Mouse (Mus musculus): ENCODE data around the gene Lamc1. TPM values are rescaled to one million over a fixed set of nuclear protein-coding genes. Genes with fewer than 3 reads are reported as not detected.
"Not testable (repeated sequence)": the region's sequence is repeated elsewhere in the genome, so short reads cannot be mapped to it uniquely, and the experiment has no call there.

Gene Lamc1
- polyA plus RNA-seq, 1 experiment from 2014 or later = 36.8 TPM

DNA sequence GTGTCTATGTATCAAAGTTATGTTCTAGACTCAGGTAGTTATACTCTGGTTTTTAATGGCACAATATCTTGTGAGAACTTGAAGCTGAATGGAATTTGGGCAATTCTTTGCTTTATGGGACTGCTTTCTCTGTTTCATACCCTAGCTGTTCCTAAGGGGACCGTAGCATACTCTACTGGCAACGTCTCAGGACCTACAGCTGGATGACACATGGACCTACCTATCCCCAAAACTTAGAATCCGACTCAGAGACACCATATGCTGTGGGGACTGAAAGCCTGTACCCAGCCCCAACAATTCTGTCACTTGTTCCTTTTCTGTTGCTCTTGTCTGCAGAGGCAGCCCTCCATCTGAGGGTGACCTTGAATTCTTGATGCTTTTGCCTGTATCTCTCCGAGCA lies 23.3 kb downstream of the Lamc1 start:
- H3K4me1 ChIP-seq = peaks cover 16% of the 10 kb centered on the region; the same call in 1 of the 2 replicates
- no peaks in the 10 kb centered on the region for H3K27me3 ChIP-seq (replicated peaks)
- no peaks in the 10 kb centered on the region for H3K36me3 ChIP-seq
- H3K4me3 ChIP-seq = no peak overlapping the region
- no peak for ATAC-seq (ENCODE audit: low FRiP score, low read depth)
- 77% methylated on average over 4 of the region's 4 CpGs for WGBS
- H3K9ac ChIP-seq = no peak overlapping the region
- H3K9me3 ChIP-seq = no peaks in the 10 kb centered on the region
- no peak overlapping the region for H3K27ac ChIP-seq
- no peak overlapping the region for H3K4me2 ChIP-seq (replicated peaks)

DNA sequence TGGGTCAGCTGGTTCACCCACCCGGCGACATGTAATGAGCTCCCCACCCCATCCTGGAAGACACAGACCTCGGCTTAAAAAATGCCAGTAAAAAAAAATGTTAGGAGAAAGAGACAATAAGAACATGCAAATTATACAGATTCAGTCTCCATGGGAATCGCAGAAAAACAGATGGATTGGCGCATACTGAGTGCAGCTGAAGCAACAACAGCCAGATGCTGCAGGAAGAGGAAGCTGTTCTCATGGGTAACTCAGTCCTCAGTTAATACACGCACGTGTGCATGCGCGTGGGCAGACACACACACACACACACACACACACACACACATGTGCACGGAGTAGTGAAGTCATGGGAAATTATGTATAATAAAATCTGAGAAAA lies 23.7 kb downstream of the Lamc1 start:
- H3K4me2 ChIP-seq (replicated peaks) = no peak overlapping the region
- H3K4me1 ChIP-seq = peaks cover 16% of the 10 kb centered on the region; the same call in 1 of the 2 replicates
- H3K36me3 ChIP-seq = no peaks in the 10 kb centered on the region
- no peak for ATAC-seq (ENCODE audit: low FRiP score, low read depth)
- WGBS = 66% methylated on average over 10 of the region's 10 CpGs
- no peak overlapping the region for H3K27ac ChIP-seq
- H3K27me3 ChIP-seq (replicated peaks) = no peaks in the 10 kb centered on the region
- H3K9me3 ChIP-seq = no peaks in the 10 kb centered on the region
- H3K9ac ChIP-seq = 0 out of 2 replicates have a peak overlapping the region, but pooled peaks have one; percentile 21
- no peak overlapping the region for H3K4me3 ChIP-seq

DNA sequence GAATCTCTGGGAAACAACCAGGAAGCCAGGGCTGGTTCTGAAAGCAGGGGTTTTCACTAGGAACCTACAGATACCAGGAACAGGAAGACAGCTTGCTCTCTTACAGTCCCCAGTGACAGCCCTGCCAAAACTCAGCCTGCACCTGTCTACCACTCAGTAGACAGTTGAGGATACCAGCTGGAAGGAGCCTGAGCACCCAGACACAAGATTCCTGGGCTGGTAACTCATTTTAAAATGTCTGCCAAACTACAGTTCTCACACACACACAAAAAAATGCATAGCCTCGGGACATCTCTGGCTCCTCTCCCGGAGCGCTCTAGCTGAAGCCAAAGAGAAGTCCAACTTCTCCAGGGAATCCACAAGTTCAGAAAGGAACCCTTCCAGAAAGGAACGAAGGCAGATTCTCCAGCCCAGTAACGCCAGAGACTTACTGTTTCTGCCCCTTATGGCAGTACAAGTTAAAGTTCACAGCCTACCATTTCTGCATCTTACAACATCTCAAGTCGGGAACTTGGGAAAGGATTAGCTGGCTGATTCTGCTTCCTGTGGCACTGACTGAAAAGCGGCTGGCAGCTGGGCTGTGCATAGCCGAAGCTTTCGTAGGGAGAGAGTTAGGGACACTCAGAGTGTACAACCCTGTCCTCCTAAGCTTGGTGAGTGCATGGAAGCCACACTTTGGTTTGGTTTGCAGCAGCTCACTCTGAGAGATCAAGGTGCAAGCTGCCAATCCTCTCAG lies 24.2 kb downstream of the Lamc1 start:
- H3K27ac ChIP-seq = no peak overlapping the region
- H3K4me1 ChIP-seq = peaks cover 16% of the 10 kb centered on the region; the same call in 1 of the 2 replicates
- H3K4me3 ChIP-seq = no peak overlapping the region
- no peak overlapping the region for H3K4me2 ChIP-seq (replicated peaks)
- ATAC-seq (ENCODE audit: low FRiP score, low read depth) = no peak
- 82% methylated on average over 9 of the region's 9 CpGs for WGBS
- H3K27me3 ChIP-seq (replicated peaks) = no peaks in the 10 kb centered on the region
- no peaks in the 10 kb centered on the region for H3K9me3 ChIP-seq
- no peaks in the 10 kb centered on the region for H3K36me3 ChIP-seq
- 0 out of 2 replicates have a peak overlapping the region, but pooled peaks have one; percentile 21 for H3K9ac ChIP-seq

DNA sequence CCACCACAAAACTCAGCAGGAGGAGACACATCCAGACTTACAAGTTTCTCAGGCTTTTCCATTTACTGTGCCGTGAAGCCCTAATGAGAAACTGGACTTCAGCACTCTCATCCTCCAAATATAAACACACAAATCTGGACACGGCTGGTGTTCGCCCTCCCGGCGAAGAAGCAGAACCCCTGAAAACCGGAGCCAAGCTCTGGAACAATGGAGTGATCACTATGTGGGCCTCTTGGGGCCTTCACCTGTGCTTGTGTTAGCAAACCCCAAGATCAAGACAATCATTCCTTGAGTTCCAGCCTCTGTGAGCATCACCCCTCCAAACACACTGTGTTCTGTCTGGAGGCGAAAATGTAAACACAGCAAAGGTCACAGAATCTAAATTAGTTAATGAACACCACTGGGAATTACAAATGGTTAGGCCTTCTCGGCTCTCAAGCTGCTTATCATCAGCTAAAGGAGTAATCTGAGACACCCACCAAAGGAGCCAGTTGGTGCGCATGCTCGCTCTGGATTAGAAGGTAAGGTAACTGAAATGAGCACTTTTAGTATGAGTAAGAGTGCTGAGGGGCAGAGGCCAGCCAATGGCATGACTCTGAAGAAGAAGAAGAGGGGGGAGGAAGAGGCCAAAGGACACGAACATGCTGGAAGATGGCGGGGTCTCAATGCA lies 24.9 kb downstream of the Lamc1 start:
- Histone ChIP-seq H3K36me3 (no peaks in the 10 kb centered on the region), H3K4me2 (replicated peaks) (no peak overlapping the region), H3K9ac (no peak overlapping the region), H3K27ac (no peak overlapping the region), H3K9me3 (no peaks in the 10 kb centered on the region), H3K27me3 (replicated peaks) (no peaks in the 10 kb centered on the region), H3K4me3 (no peak overlapping the region), H3K4me1 (peaks cover 16% of the 10 kb centered on the region; the same call in 1 of the 2 replicates)
- 85% methylated on average over 12 of the region's 12 CpGs for WGBS
- no peak for ATAC-seq (ENCODE audit: low FRiP score, low read depth)

DNA sequence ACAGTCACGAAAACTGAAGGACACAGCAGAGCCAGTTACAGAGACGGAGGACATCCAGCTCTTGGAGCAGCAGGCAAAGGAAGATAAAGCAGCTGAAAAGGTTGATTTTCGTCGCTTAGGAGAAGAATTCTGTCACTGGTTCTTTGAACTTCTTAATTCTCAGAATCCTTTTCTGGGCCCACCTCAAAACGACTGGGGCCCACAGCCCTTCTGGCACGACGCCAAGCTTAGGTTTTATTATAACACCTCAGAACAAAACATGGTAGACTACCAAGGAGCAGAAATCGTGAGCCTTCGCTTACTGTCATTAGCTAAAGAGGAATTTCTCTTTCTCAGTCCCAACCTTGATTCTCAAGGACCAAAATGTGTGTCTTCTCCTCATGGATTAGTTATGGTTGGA lies 26.9 kb downstream of the Lamc1 start:
- not testable (repeated sequence) for H3K36me3 ChIP-seq; H3K4me3 ChIP-seq; H3K27me3 ChIP-seq (replicated peaks); H3K9ac ChIP-seq; H3K4me2 ChIP-seq (replicated peaks); H3K27ac ChIP-seq; ATAC-seq (ENCODE audit: low FRiP score, low read depth); H3K9me3 ChIP-seq
- peaks cover 16% of the 10 kb centered on the region; the same call in 1 of the 2 replicates for H3K4me1 ChIP-seq
- WGBS = 89% methylated on average over 9 of the region's 9 CpGs

DNA sequence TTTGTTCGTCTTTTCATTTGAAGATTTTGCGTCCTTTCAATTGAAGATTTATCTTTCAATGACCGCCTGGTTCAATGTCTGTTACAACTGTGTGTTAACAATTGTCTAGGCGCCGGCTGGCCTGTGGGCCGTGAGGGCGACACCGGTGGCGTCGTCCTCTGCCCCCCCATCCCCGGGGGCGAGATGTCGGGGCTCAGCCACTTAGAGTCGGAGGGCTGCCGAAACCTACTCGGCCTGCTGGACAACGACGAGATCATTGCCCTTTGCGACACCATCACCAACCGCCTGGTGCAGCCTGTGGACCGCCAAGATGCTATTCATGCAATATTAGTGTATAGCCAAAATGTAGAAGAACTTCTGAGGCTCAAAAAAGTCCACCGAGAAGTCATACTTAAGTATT lies 27.3 kb downstream of the Lamc1 start:
- ATAC-seq (ENCODE audit: low FRiP score, low read depth) = not testable (repeated sequence)
- 93% methylated on average over 22 of the region's 22 CpGs for WGBS

DNA sequence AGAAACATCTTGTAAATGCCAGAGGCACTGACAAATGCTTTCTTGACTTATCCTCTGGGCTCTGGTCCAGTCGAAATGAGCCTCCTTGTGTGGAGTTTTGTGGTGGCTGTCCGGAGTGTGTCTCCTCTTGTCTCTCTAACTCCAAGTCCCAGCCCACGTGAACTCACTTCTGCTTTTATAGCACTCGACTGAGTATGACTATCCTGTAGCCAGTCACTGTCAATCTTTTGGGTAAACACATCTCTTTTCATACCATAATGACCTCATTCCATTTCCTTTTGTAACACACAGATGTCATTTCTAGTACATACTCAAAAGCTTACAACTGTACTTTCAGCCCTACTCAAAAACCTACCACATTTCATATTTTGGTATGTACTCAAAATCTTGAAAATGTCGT lies 33.1 kb downstream of the Lamc1 start:
- not testable (repeated sequence) for H3K27ac ChIP-seq; H3K27me3 ChIP-seq (replicated peaks)

More for the DNA sequence above, 27.3 kb downstream of the Lamc1 start:
- H3K4me2 ChIP-seq (replicated peaks); H3K9me3 ChIP-seq; H3K36me3 ChIP-seq; H3K4me3 ChIP-seq; H3K9ac ChIP-seq; H3K27me3 ChIP-seq (replicated peaks); H3K27ac ChIP-seq: not testable (repeated sequence)
- H3K4me1 ChIP-seq = peaks cover 16% of the 10 kb centered on the region; the same call in 1 of the 2 replicates

DNA sequence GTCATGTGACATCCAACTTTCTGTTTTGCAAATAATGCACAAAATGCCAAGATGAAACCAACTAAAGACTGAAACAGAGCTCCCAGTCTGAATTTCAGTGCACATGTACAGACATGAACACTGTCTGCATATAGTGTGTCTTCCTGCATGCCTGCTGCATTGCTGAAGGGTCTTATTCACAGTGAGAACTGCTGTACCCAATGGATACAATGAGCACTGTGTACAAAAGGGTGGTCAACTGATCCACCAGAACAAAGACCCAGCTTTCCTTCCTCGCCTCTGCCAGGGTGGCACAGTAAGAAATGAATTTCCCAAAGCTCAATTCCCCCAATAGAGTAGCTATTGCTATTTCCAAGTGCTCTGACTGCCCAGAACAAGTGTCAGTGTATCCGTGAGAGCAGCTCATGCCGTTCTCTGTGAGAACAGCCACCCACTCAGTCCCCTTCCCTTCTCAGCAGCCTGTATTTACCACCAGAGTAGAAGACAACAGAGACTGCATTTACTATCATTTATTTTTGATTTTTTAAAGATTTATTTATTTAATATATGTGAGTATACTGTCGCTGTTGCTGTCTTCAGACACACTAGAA lies 34.7 kb downstream of the Lamc1 start:
- H3K9ac ChIP-seq; H3K36me3 ChIP-seq; H3K27me3 ChIP-seq (replicated peaks); H3K9me3 ChIP-seq; H3K4me3 ChIP-seq; H3K4me1 ChIP-seq; H3K4me2 ChIP-seq (replicated peaks); ATAC-seq (ENCODE audit: low FRiP score, low read depth); H3K27ac ChIP-seq: not testable (repeated sequence)
- WGBS = 71% methylated on average over 4 of the region's 4 CpGs

More for the DNA sequence above, 33.1 kb downstream of the Lamc1 start:
- not testable (repeated sequence) for H3K9me3 ChIP-seq; H3K36me3 ChIP-seq; H3K9ac ChIP-seq; H3K4me1 ChIP-seq; ATAC-seq (ENCODE audit: low FRiP score, low read depth); H3K4me3 ChIP-seq; H3K4me2 ChIP-seq (replicated peaks)
- WGBS = 84% methylated on average over 5 of the region's 5 CpGs

DNA sequence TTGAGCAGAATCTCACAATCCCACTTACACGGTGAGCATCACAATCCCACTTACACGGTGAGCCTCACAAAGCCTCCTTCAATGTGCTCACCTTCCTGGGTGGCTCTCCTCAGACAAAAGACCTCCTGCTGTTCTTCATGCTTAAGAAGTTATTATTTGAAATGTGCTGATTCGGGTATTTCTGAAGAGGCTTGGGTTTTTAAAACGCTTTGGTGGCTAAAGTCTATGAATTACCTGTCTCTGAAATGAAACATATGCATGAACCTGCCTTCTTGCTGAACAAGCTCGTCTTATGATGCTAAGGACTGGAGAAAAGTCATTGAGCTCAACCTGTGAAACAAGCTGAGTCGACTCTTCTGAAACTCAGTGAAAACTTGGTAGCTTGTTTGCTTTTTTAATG lies 36.6 kb downstream of the Lamc1 start:
- Histone ChIP-seq H3K36me3 (no peaks in the 10 kb centered on the region), H3K4me2 (replicated peaks) (no peak overlapping the region), H3K27ac (no peak overlapping the region), H3K4me1 (peaks cover 12% of the 10 kb centered on the region), H3K9me3 (no peaks in the 10 kb centered on the region), H3K9ac (no peak overlapping the region), H3K4me3 (no peak overlapping the region), H3K27me3 (replicated peaks) (no peaks in the 10 kb centered on the region)
- WGBS = 70% methylated on average over 6 of the region's 6 CpGs
- no peak for ATAC-seq (ENCODE audit: low FRiP score, low read depth)

DNA sequence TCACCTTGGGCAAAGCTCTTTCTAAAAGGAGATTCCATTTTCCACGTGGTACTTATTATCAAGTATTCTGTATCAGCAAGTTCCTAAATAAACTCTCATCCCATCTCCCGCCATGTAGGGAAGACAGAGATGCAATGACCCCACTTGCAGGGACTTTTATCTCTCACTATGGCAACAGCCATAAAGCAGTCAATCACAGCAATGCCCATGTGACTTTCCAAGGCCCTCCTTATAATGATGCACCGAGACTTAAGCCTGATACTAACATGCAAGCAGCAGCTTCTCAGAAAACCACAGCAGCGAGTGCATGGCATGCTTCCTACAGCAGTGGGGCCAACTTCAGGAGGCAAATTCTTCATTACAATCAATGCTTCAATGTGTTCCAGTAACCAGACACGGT lies 39.7 kb downstream of the Lamc1 start:
- no peaks in the 10 kb centered on the region for H3K9me3 ChIP-seq
- H3K27ac ChIP-seq = no peak overlapping the region
- 49% methylated on average over 5 of the region's 5 CpGs for WGBS
- H3K9ac ChIP-seq = no peak overlapping the region
- H3K4me3 ChIP-seq = no peak overlapping the region
- H3K27me3 ChIP-seq (replicated peaks) = no peaks in the 10 kb centered on the region
- no peaks in the 10 kb centered on the region for H3K36me3 ChIP-seq
- ATAC-seq (ENCODE audit: low FRiP score, low read depth) = no peak
- H3K4me1 ChIP-seq = peaks cover 12% of the 10 kb centered on the region
- H3K4me2 ChIP-seq (replicated peaks) = no peak overlapping the region

DNA sequence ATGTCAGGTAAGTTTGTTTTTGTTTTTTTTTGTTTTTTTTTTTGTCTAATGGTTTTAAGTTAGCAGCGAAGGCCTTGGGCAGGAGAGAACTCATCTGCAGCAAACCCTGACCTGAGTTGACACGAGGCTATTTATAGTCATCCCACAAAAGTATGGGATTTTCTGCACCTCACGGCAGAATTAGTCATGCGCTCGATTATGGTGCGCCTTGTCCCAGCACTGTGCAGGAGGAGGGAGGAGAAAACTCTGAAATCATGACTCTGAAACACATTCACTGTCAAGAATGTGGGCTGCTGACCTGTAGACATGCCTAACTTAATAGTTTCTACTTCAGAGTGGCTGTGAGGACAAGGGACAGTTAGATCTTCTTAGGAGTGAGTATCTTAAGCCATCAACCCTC lies 40.4 kb downstream of the Lamc1 start:
- no peak overlapping the region for H3K27ac ChIP-seq
- H3K4me3 ChIP-seq = no peak overlapping the region
- no peaks in the 10 kb centered on the region for H3K36me3 ChIP-seq
- no peaks in the 10 kb centered on the region for H3K9me3 ChIP-seq
- peaks cover 12% of the 10 kb centered on the region for H3K4me1 ChIP-seq
- no peaks in the 10 kb centered on the region for H3K27me3 ChIP-seq (replicated peaks)
- no peak for ATAC-seq (ENCODE audit: low FRiP score, low read depth)
- H3K4me2 ChIP-seq (replicated peaks) = no peak overlapping the region
- 69% methylated on average over 6 of the region's 6 CpGs for WGBS
- H3K9ac ChIP-seq = no peak overlapping the region

DNA sequence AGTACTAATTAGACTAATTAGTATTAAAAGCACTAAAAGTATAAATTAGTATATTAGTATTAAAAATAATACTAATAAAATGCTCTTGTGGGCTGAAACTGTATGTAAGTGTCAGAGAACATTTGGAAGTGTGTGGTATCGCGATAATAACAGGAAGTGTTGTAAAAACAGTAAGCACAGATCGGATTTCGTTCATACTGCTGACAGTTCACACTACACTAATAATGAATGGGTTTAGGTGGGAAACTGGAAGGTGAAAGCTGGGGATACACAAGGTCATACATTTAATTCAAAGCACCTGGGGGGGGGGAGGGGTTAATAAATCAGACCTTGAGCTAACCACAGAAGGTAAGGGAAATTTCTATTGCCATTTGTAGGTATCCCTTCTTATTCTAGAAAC lies 41.2 kb downstream of the Lamc1 start:
- no peaks in the 10 kb centered on the region for H3K36me3 ChIP-seq
- WGBS = 79% methylated on average over 4 of the region's 4 CpGs
- H3K27me3 ChIP-seq (replicated peaks) = no peaks in the 10 kb centered on the region
- no peaks in the 10 kb centered on the region for H3K9me3 ChIP-seq
- peaks cover 12% of the 10 kb centered on the region for H3K4me1 ChIP-seq
- no peak overlapping the region for H3K4me2 ChIP-seq (replicated peaks)
- no peak overlapping the region for H3K4me3 ChIP-seq
- no peak for ATAC-seq (ENCODE audit: low FRiP score, low read depth)
- no peak overlapping the region for H3K9ac ChIP-seq
- H3K27ac ChIP-seq = no peak overlapping the region
